Mouse (Mus musculus) myocyte (in vitro differentiated cells): ENCODE results near the gene Gm10203. TPM values are rescaled to one million over a fixed set of nuclear protein-coding genes. Genes with fewer than 3 reads are reported as not detected.
A peak's percentile ranks its signal among the peaks of the same experiment; 100 is the strongest.
"Not testable (repeated sequence)": the region's sequence is repeated elsewhere in the genome, so short reads cannot be mapped to it uniquely, and the experiment has no call there.

Experiments used
- H3K27me3 ChIP-seq: one replicate; pipeline ENCODE4 v1.6.1; 2011; ENCODE audit not compliant: control insufficient read depth, insufficient read depth, insufficient read length
- H3K36me3 ChIP-seq: one replicate; pipeline ENCODE4 v1.6.1; 2011; ENCODE audit not compliant: control insufficient read depth, insufficient read depth
- H3K4me2 ChIP-seq: one replicate; pipeline ENCODE4 v1.6.1; 2011; ENCODE audit warnings: low read depth, control low read depth
- H3K4me3 ChIP-seq: one replicate; pipeline ENCODE4 v1.5.1; 2011; ENCODE audit warnings: mild to moderate bottlenecking, control low read depth, moderate library complexity
- H3K79me2 ChIP-seq: one replicate; pipeline ENCODE4 v1.6.1; 2011; ENCODE audit not compliant: control insufficient read depth, insufficient read depth
- H3ac ChIP-seq: one replicate; pipeline ENCODE4 v1.6.1; 2011; ENCODE audit not compliant: control insufficient read depth, insufficient read length
- CEBPB ChIP-seq: IDR thresholded peaks from 2 replicates; pipeline ENCODE4 v1.6.1; 2011; ENCODE audit warnings: mild to moderate bottlenecking, moderate library complexity; ENCODE audit not compliant: poor library complexity, insufficient read depth, severe bottlenecking
- E2F4 ChIP-seq: IDR thresholded peaks from one replicate; pipeline ENCODE4 v1.6.1; 2011; ENCODE audit warnings: mild to moderate bottlenecking, control low read depth, moderate library complexity; ENCODE audit not compliant: insufficient read depth
- MAX ChIP-seq: IDR thresholded peaks from one replicate; pipeline ENCODE4 v1.6.1; 2011; ENCODE audit warnings: low read depth, mild to moderate bottlenecking, control low read depth
- MYOD1 ChIP-seq, 3 experiments: IDR thresholded peaks; one replicate each; pipeline ENCODE4 v1.6.1; 2011; ENCODE audit warnings: control low read depth in 2 of 3, low read depth in 2 of 3, mild to moderate bottlenecking in 2 of 3, moderate library complexity in 1 of 3; ENCODE audit not compliant: insufficient read length in 2 of 3, control insufficient read depth in 1 of 3
- MYOG ChIP-seq, 3 experiments: IDR thresholded peaks; one replicate each; pipeline ENCODE4 v1.6.1; 2011; ENCODE audit warnings: control low read depth in 2 of 3, low read depth in 2 of 3, mild to moderate bottlenecking in 2 of 3; ENCODE audit not compliant: insufficient read length in 2 of 3, control insufficient read depth in 1 of 3, insufficient read depth in 1 of 3
- POLR2A ChIP-seq: IDR thresholded peaks from one replicate; pipeline ENCODE4 v1.6.1; 2011; ENCODE audit warnings: low read depth, mild to moderate bottlenecking, control low read depth, moderate library complexity; ENCODE audit not compliant: insufficient read length
- POLR2AphosphoS2 ChIP-seq: IDR thresholded peaks from one replicate; pipeline ENCODE4 v1.6.1; 2011; ENCODE audit warnings: low read depth, control low read depth; ENCODE audit not compliant: insufficient read length
- REST ChIP-seq: IDR thresholded peaks from one replicate; pipeline ENCODE4 v1.6.1; 2011; ENCODE audit warnings: mild to moderate bottlenecking, control low read depth, moderate library complexity; ENCODE audit not compliant: insufficient read depth, insufficient read length
- SRF ChIP-seq: IDR thresholded peaks from one replicate; pipeline ENCODE4 v1.6.1; 2011; ENCODE audit warnings: low read depth; ENCODE audit not compliant: control insufficient read depth, insufficient read length
- TCF12 ChIP-seq: IDR thresholded peaks from one replicate; pipeline ENCODE4 v1.6.1; 2011; ENCODE audit warnings: mild to moderate bottlenecking, control low read depth; ENCODE audit not compliant: poor library complexity, insufficient read depth, severe bottlenecking
- TCF3 ChIP-seq: IDR thresholded peaks from one replicate; pipeline ENCODE4 v1.6.1; 2011; ENCODE audit warnings: low read depth, control low read depth; ENCODE audit not compliant: insufficient read length
- USF1 ChIP-seq: IDR thresholded peaks from one replicate; pipeline ENCODE4 v1.6.1; 2011; ENCODE audit warnings: low read depth, mild to moderate bottlenecking, control low read depth, moderate library complexity
- polyA plus RNA-seq: library from polyadenylated mRNA; unstranded; fragments of >200 nt; fragmentation: generic; extraction: Trizol; gene quantifications from one replicate; pipeline ENCODE4 v1.2.1, GENCODE M21; 2012; ENCODE audit warnings: missing spikeins

The Gm10203 gene
- not detected for polyA plus RNA-seq

GRCm38 (mm10) chr6:149129870-149130269 is at the start of gene Gm10203:
TSS of gene Gm10203 (plus strand) at chr6:149130170.
- not testable (repeated sequence) for H3ac ChIP-seq, H3K4me2 ChIP-seq, H3K27me3 ChIP-seq, H3K4me3 ChIP-seq, H3K36me3 ChIP-seq, H3K79me2 ChIP-seq

GRCm38 (mm10) chr6:149092406-149092805 is 37.6 kb upstream of the Gm10203 start:
- Histone ChIP-seq H3K27me3 (no peaks in the 10 kb centered on the region), H3K79me2 (peaks cover 60% of the 10 kb centered on the region), H3ac (no peak overlapping the region), H3K36me3 (no peaks in the 10 kb centered on the region), H3K4me2 (no peak overlapping the region), H3K4me3 (no peak overlapping the region)
- TF ChIP-seq POLR2AphosphoS2 (no peak), SRF (no peak), MYOD1 (IDR thresholded peaks at IDR 0.05; ENCODE audit: control insufficient read depth in 1 of 3, insufficient read length in 2 of 3, low read depth in 2 of 3) (no peak), E2F4 (no peak), CEBPB (no peak), USF1 (no peak), MYOG (IDR thresholded peaks at IDR 0.05; ENCODE audit: control insufficient read depth in 1 of 3, insufficient read depth in 1 of 3, insufficient read length in 2 of 3, low read depth in 2 of 3) (no peak), REST (no peak), POLR2A (no peak), TCF12 (no peak), MAX (no peak), TCF3 (no peak)

- peak overlapping the region; percentile 40 for H3K4me2 ChIP-seq
- TF ChIP-seq REST (no peak), POLR2A (no peak), TCF12 (no peak), MYOG (IDR thresholded peaks at IDR 0.05; ENCODE audit: control insufficient read depth in 1 of 3, insufficient read depth in 1 of 3, insufficient read length in 2 of 3, low read depth in 2 of 3) (no peak), TCF3 (no peak), MYOD1 (IDR thresholded peaks at IDR 0.05; ENCODE audit: control insufficient read depth in 1 of 3, insufficient read length in 2 of 3, low read depth in 2 of 3) (no peak), POLR2AphosphoS2 (no peak), USF1 (no peak), CEBPB (no peak)
- peaks cover 60% of the 10 kb centered on the region for H3K79me2 ChIP-seq
- no peak overlapping the region for H3ac ChIP-seq
- no peaks in the 10 kb centered on the region for H3K27me3 ChIP-seq
- H3K36me3 ChIP-seq: no peaks in the 10 kb centered on the region
- H3K4me3 ChIP-seq: no peak overlapping the region
Observed at GRCm38 (mm10) chr6:149093465-149093864, 36.5 kb upstream of the Gm10203 start.

GRCm38 (mm10) chr6:149094555-149094954 is 35.4 kb upstream of the Gm10203 start:
- H3K4me2 ChIP-seq: peak overlapping the region; percentile 55
- no peaks in the 10 kb centered on the region for H3K27me3 ChIP-seq
- TF ChIP-seq MYOG (IDR thresholded peaks at IDR 0.05; ENCODE audit: control insufficient read depth in 1 of 3, insufficient read depth in 1 of 3, insufficient read length in 2 of 3, low read depth in 2 of 3) (peak in 1 of 3 experiments; percentile 19), E2F4 (no peak), TCF12 (no peak), MYOD1 (IDR thresholded peaks at IDR 0.05; ENCODE audit: control insufficient read depth in 1 of 3, insufficient read length in 2 of 3, low read depth in 2 of 3) (peak in 1 of 3 experiments; percentile 54), MAX (no peak)
- H3ac ChIP-seq: no peak overlapping the region
- no peak overlapping the region for H3K4me3 ChIP-seq
- H3K36me3 ChIP-seq: no peaks in the 10 kb centered on the region
- H3K79me2 ChIP-seq: peaks cover 61% of the 10 kb centered on the region

GRCm38 (mm10) chr6:149095389-149095788 is 34.6 kb upstream of the Gm10203 start:
- TF ChIP-seq MYOG (IDR thresholded peaks at IDR 0.05; ENCODE audit: control insufficient read depth in 1 of 3, insufficient read depth in 1 of 3, insufficient read length in 2 of 3, low read depth in 2 of 3) (no peak), USF1 (no peak), POLR2AphosphoS2 (no peak), MAX (no peak), REST (no peak), CEBPB (no peak), MYOD1 (IDR thresholded peaks at IDR 0.05; ENCODE audit: control insufficient read depth in 1 of 3, insufficient read length in 2 of 3, low read depth in 2 of 3) (no peak), SRF (no peak)
- H3K4me3 ChIP-seq: no peak overlapping the region
- H3K4me2 ChIP-seq: peak overlapping the region; percentile 55
- H3K36me3 ChIP-seq: no peaks in the 10 kb centered on the region
- no peak overlapping the region for H3ac ChIP-seq
- peaks cover 60% of the 10 kb centered on the region for H3K79me2 ChIP-seq
- no peaks in the 10 kb centered on the region for H3K27me3 ChIP-seq

- H3ac ChIP-seq: no peak overlapping the region
- H3K79me2 ChIP-seq: peaks cover 57% of the 10 kb centered on the region
- H3K36me3 ChIP-seq: no peaks in the 10 kb centered on the region
- TF ChIP-seq MYOG (IDR thresholded peaks at IDR 0.05; ENCODE audit: control insufficient read depth in 1 of 3, insufficient read depth in 1 of 3, insufficient read length in 2 of 3, low read depth in 2 of 3): no peak
- no peak for TF ChIP-seq MYOD1 (IDR thresholded peaks at IDR 0.05; ENCODE audit: control insufficient read depth in 1 of 3, insufficient read length in 2 of 3, low read depth in 2 of 3)
- no peak for TF ChIP-seq E2F4
- no peak for TF ChIP-seq POLR2A
- TF ChIP-seq TCF12: no peak
- TF ChIP-seq USF1: no peak
- TF ChIP-seq MAX: no peak
- no peak for TF ChIP-seq SRF
- no peak for TF ChIP-seq REST
- no peak for TF ChIP-seq TCF3
- no peak for TF ChIP-seq POLR2AphosphoS2
- no peak overlapping the region for H3K4me2 ChIP-seq
- no peaks in the 10 kb centered on the region for H3K27me3 ChIP-seq
- no peak overlapping the region for H3K4me3 ChIP-seq
Observed at GRCm38 (mm10) chr6:149096233-149096632, 33.7 kb upstream of the Gm10203 start.
